Mouse (Mus musculus): ENCODE data around the gene Brd4.

GRCm38 (mm10) chr17:32176919-32177318 lies 107.6 kb downstream of the Brd4 start:
- TF ChIP-seq CTCF (IDR thresholded peaks at IDR 0.05; ENCODE audit: insufficient read depth, low read depth, low read length) (no peak), POLR2A (IDR thresholded peaks at IDR 0.05; ENCODE audit: insufficient read depth, low read depth, low read length) (no peak)

Measured in olfactory bulb, adult 2 months (tissue).